Mouse (Mus musculus): ENCODE measurements around the gene Slc44a2.

Slc44a2 gene

DNA sequence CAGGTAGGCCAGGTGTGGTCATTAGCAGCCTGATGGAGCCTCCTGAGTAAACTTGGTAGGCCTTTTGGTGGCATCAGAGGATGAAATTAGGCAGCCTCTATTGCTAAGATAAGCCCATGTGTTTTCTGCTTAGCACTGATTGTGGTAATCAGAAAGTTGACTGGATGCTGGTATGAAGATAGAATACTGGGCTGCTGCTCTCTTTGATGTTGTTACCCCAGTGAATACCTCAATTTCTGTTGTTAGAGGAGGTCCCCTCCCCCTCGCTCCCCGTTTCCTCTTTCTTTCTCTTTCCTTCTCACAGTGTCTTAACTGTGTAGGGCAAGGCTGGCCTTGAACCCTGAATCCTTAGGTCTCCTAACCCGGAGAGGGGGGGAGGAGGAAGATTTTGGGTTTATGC is 58.7 kb downstream of the Slc44a2 start:
- DNase-seq (ENCODE audit: low spot score): no peak

DNA sequence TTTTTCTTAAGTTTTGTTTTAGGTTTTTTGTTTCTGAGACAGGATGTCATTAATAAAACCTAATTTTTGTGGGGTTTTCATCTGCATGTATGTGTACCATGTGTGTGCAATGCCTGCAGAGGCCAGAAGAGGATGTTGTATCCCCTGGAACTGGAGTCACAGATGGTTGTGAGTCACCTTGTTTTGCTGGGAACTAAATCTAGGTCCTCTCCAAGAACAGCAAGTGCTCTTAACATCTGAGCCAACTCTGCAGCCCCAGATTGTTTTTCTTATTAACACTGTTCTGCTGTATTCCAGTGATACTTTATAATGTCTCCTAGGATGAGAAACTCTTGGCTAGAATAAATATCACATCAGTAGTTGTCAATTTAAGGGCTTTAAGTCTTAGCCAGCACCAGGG is 60.4 kb downstream of the Slc44a2 start:
- no peak for DNase-seq (ENCODE audit: low spot score)

DNA sequence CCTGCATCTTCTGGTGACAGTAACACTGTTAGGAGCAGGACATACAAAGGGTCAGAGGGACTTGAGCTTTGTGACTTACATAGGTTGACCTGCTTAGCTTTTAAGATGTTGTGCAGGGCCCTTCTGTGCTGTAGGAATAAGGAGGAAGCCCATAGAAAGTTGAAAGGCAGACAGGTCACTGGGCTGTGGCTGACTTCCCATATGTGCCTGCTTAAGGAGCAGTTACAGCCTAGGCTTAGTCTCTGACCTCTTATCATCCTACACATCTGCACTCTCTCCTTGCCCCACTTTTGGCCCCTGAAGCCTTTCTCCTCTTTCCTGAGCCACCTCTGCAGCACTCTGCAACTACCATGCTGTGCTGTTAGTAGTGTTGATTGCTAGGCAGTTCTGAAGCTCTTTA is 63.5 kb downstream of the Slc44a2 start:
- DNase-seq (ENCODE audit: low spot score): no peak

DNA sequence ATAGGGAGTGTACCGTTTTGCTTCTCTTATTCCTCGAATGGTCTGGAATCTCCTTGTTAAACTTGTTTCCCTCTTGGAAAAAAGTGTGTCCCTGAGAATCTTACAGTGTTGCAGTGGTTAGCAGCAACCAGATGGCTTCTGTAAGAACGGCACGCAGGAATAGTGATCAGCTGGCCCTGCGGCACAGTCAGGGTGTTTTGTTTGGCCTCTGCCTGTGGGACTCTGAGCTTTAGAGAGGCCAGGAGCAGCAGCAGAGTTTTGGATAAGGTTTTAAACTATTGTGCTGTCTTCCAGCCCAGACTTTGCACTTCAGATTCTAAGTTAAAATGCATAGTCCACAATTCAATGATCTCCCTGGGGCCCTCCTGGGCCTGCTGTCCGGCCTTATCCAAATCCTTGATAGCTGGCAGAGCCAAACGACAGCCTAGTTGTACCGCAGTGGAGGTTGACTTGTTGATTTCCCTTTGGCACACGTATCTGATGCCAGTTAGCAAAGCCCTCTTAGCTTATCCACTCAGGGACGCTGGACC is 72.2 kb downstream of the Slc44a2 start:
- DNase-seq (ENCODE audit: low spot score): no peak

DNA sequence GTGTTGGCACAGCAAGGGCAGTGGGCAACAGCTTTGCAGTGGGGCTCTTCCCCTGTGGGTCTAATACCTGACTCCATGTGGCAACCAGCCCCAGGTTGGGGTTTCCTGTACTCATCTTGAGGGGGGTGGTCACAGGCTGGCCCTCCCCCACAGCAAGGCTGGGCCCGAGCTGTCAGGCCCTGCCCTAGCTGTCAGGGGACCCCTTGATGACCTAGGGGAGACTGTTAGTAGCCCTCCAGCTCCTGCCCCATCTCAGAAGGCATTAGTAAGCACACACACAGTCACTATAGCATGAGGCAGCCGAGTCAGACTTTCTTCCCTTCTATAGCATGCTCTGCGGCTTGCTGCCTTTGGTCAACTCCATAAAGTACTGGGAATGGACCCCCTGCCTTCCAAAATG is 75.2 kb downstream of the Slc44a2 start:
- no peak for DNase-seq (ENCODE audit: low spot score)

DNA sequence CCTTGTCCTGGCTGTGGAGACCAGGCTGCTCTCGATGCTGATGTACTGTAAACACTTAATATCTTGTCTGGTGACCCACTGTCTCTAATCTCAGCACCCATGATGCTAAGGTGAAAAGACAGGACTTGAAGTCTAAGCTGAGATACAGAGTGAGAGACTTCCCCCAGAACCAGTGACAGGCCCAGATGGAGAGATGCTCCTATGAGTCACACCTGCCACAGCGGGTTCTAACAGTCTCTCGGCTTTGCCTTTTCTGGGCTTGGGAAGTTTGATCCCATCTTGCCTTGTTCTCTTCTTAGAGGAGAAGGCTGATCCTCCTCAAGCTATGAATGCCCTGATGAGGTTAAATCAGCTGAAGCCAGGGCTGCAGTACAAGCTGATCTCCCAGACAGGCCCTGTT is 76.7 kb downstream of the Slc44a2 start:
- DNase-seq (ENCODE audit: low spot score): no peak

DNA sequence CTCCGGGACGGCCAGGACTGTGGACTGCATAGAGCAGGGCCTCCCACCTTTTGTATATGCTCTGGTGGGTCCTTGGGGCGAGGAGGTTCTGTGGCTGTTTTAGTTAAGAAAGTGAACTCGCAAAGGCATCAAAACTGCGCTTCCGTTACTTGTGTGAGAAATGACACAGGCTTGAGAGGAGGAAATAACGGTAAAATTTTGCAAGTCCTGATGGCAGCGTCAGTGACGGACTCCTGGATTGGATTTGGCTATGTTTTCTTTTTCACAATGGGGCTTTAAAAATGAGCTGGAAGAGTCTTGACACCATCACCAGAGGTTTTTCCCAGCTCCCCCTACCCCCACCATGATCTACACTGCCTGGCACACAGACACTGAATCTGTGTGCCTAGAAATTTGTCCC is 80.5 kb downstream of the Slc44a2 start:
- DNase-seq (ENCODE audit: low spot score): no peak

DNA sequence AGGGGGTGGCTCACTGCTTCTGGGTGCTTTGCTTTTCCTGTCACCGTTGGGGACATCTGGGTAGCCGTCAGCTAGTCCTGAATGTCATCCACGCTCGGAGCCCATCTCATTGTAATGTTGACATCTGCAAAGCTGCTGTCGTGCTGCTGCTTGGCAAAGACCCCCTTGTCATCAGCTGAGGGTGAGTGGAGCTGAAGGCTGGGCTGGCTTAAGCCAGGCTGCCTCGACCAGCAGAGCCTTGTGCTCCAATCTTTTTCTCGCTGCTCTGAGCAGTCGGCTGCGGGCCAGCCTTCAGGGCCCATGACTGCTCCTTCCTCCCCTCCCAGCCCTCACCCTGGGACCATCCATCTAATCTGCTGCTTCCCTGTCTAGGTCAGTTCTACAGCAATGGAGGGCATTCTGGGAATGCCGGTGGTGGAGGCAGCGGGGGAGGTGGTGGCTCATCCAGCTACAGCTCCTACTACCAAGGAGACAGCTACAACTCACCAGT is 82.3 kb downstream of the Slc44a2 start:
- no peak for DNase-seq (ENCODE audit: low spot score)

GRCm38 (mm10) chr9:21403745-21404144 is 83.2 kb downstream of the Slc44a2 start:
- no peak for DNase-seq (ENCODE audit: low spot score)
